ENCODE assay signal across 15 mouse cellular contexts in genomic region chr9:94882517-94882916, GRCm38 (mm10).
"Had no signal": no experiment of that assay in that cellular context is flagged by ENCODE, and none has a peak within 500 bp of the region (broad histone marks: within the 10 kb centered on the region; RNA-seq: fewer than 3 reads in every experiment).

No protein-coding gene starts in this region.

- H3K4me3 ChIP-seq: lung, embryonic 15.5 days; megakaryocyte, embryonic 14.5 days; midbrain, embryonic 13.5 days; midbrain, embryonic 15.5 days; neural tube, embryonic 12.5 days; stomach, embryonic 15.5 days had no signal

- H3K27ac ChIP-seq: lung, embryonic 15.5 days; macrophage; midbrain, embryonic 13.5 days; midbrain, embryonic 15.5 days; neural tube, embryonic 12.5 days; stomach, embryonic 15.5 days; stomach, postnatal 0 days had no signal

- DNase-seq: liver, postnatal 0 days; lung, adult 2 months; lung, postnatal 14 days; lung, postnatal 36 days; thymus, adult 2 months; thymus, postnatal 25 days; thymus, postnatal 4 days had no signal
